Mouse (Mus musculus) erythroblast, embryonic 14.5 days (primary cell): ENCODE measurements around the gene Grin3b. TPM values are rescaled to one million over a fixed set of nuclear protein-coding genes. Genes with fewer than 3 reads are reported as not detected.
A peak's percentile ranks its signal among the peaks of the same experiment; 100 is the strongest.

Experiments
- H3K27me3 ChIP-seq: 2 replicates; pipeline ENCODE4 v1.6.1; 2012; ENCODE audit warnings: inconsistent platforms; ENCODE audit not compliant: control insufficient read depth
- H3K36me3 ChIP-seq: 2 replicates; pipeline ENCODE4 v1.6.1; 2012; ENCODE audit warnings: mild to moderate bottlenecking, inconsistent platforms; ENCODE audit not compliant: control insufficient read depth
- H3K4me1 ChIP-seq: 2 replicates; pipeline ENCODE4 v1.6.1; 2012; ENCODE audit warnings: inconsistent platforms; ENCODE audit not compliant: control insufficient read depth
- H3K4me3 ChIP-seq: replicated peaks from 2 replicates; pipeline ENCODE3; 2012; ENCODE audit warnings: moderate library complexity, mild to moderate bottlenecking, inconsistent platforms
- H3K9me3 ChIP-seq: 2 replicates; pipeline ENCODE4 v1.6.1; 2012; ENCODE audit warnings: low read length, inconsistent platforms, mixed read lengths; ENCODE audit not compliant: control insufficient read depth
- GATA1 ChIP-seq: IDR thresholded peaks from 2 replicates; pipeline ENCODE4 v1.6.1; 2012; ENCODE audit warnings: low read length, inconsistent platforms, mixed read lengths
- TAL1 ChIP-seq: IDR thresholded peaks from 3 replicates; pipeline ENCODE4 v1.6.1; 2012; ENCODE audit warnings: low read length, inconsistent platforms, mixed read lengths
- polyA plus RNA-seq: library from polyadenylated mRNA; stranded (reverse); fragments of >175 nt; gene quantifications from 2 replicates; pipeline ENCODE4 v1.2.3, GENCODE M21; 2012

The Grin3b gene
- polyA plus RNA-seq, 1 experiment = not detected

DNA sequence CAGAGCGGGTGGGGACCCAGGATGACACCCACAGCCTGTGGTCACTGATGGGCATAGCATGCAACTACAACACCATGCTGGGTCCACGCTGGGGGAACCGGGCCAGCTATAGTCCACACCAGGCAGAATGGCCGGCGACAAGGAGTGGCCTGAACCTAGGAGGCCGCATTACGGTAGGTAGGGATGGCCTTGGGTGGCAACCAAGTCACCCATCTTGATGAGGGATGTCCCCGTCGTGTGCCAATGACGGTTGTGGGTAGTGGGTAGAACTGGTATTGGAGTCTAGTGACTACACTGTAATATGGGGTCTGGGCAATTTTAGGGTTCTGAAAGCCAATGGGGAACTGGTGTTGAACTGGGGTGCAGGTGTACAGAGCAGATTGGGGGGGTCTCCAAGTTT, 46.4 kb downstream of the Grin3b start:
- Histone ChIP-seq H3K4me1 (peaks cover 76% of the 10 kb centered on the region), H3K36me3 (peaks cover 70% of the 10 kb centered on the region), H3K27me3 (peaks cover 20% of the 10 kb centered on the region), H3K4me3 (peak overlapping the region; percentile 65), H3K9me3 (peaks cover under 1% of the 10 kb centered on the region; the same call in 1 of the 2 replicates)
- TF ChIP-seq TAL1 = no peak
- no peak for TF ChIP-seq GATA1

DNA sequence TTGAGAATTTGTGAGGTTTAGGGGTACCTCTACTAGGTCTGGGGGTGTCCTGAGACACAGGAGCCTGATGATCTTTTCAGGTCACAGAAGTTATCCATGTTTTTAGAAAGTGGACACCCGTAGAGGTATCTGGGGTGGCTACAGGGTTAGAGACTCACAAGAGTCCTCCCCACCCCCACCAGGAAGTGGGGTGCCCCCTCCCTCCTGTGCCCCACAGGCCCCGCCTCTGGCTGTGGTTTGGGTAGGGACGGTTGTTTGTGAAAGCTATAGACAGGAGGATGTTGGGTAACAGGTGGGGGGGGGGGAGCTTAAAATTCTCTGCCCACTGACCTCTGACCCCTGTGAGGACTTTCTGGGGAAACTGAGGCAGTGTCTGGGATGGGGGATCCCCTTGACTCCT, 46.8 kb downstream of the Grin3b start:
- Histone ChIP-seq H3K36me3 (peaks cover 70% of the 10 kb centered on the region), H3K27me3 (peaks cover 20% of the 10 kb centered on the region), H3K4me1 (peaks cover 78% of the 10 kb centered on the region), H3K4me3 (peak overlapping the region; percentile 65), H3K9me3 (no peaks in the 10 kb centered on the region)
- TF ChIP-seq GATA1 (no peak), TAL1 (no peak)

DNA sequence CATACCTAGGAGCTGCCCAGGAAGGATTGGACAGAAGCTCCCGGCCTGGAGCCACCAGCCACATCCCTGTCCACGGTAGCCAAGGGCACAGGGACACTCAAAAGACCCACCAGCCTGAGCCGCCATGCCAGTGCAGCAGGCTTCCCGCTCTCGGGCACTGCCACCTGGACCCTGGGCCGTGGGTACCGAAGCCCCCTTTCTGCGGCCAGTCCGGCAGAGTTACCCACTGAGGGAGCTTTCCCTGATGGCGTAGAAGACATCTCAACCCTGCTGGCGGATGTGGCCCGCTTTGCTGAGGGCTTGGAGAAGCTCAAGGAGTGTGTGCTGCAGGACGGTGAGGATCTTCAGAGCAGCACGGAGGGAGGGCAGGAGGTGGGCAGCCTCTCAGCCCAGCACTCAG, 47.3 kb downstream of the Grin3b start:
- TF ChIP-seq GATA1 = no peak
- no peak for TF ChIP-seq TAL1
- peak overlapping the region; percentile 65 for H3K4me3 ChIP-seq
- peaks cover 78% of the 10 kb centered on the region for H3K4me1 ChIP-seq
- H3K9me3 ChIP-seq = no peaks in the 10 kb centered on the region
- peaks cover 20% of the 10 kb centered on the region for H3K27me3 ChIP-seq
- peaks cover 70% of the 10 kb centered on the region for H3K36me3 ChIP-seq

DNA sequence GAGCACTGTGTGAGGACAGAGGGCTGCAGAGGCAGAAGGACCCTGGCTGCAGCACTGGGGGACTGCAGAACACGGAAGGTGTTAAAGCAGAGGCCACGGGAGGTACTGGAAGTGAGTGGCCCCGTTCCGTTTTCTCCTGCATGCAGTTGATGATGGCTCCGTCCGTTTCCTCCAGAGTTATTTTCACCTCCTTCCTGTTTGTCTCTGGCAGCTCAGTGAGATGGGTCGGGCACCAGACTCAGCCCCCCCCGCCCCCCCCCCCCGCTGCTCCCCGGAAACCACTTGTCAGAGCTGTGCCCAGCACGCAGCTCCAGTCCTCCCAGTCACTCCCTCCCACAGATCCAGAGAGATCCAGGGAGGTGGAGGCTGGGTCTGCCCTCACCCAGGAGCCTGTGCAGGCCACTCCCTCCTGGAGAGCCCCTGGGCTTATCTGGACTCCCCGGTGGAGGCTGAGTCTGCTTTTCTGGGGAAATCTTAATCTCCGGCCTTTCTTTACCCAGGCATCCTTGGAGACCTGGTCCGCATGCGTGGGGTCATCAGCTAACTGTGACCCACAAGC, 48.3 kb downstream of the Grin3b start:
- TF ChIP-seq TAL1 = no peak
- TF ChIP-seq GATA1 = no peak
- H3K4me3 ChIP-seq = peak overlapping the region; percentile 47
- peaks cover 74% of the 10 kb centered on the region for H3K4me1 ChIP-seq
- peaks cover 62% of the 10 kb centered on the region for H3K36me3 ChIP-seq
- H3K9me3 ChIP-seq = no peaks in the 10 kb centered on the region
- peaks cover 15% of the 10 kb centered on the region for H3K27me3 ChIP-seq

DNA sequence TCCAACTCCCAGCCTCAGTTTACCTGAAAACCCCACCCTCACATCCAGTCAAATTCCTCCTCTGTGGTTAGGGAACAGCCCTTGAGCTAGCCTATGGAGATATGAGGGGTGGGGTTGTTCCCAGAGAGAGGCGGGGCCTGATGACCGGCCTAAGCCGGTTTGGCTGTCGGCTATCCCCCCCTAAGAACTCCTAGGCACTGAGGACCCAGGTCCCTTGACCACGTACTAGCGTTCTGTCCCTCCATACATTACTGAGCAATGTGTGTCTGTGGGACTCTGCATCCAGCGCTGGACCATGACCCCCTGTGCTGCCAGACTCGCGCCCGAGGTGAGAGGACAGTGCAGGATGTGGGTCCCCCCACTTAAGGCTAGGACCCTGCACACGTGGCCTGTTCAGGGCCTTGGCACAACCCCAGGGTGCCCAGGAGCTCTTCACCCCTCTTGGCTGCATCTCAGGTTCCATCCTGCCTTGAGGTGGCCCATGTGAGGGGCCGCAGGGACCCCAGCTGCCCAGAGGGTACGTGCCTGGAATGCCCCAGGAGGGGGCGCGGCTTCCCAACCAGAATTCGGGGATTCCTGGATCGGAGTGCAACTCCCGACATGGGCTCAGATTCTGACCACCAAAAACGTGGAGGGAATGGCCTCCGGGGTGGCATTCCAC, 49.1 kb downstream of the Grin3b start:
- H3K4me1 ChIP-seq = peaks cover 70% of the 10 kb centered on the region
- peaks cover 7% of the 10 kb centered on the region; the same call in 1 of the 2 replicates for H3K27me3 ChIP-seq
- no peaks in the 10 kb centered on the region for H3K9me3 ChIP-seq
- H3K36me3 ChIP-seq = peaks cover 59% of the 10 kb centered on the region
- peak overlapping the region; percentile 38 for H3K4me3 ChIP-seq
- TF ChIP-seq TAL1 (no peak), GATA1 (no peak)

DNA sequence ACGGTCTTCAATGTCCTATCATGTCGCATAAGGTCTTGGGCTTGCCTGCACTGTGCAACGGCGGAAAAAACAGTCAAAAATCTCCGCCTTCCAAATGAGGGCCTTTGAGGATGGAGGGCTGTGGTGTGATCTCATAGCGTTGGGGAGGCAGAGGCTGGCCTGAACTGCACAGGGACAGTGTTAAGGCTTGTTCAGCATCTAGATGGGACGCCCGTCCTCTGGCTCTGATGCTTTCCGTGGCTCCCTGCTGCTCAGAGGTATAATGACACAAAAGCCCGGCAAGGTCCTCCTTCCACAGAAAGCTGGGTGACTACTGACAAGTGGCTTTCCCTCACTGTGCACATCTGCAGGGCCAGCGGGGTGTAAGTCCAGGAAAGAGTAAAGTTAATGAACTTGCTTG, 49.7 kb downstream of the Grin3b start:
- no peaks in the 10 kb centered on the region for H3K9me3 ChIP-seq
- no peak overlapping the region for H3K4me3 ChIP-seq
- TF ChIP-seq TAL1 = no peak
- no peak for TF ChIP-seq GATA1
- peaks cover 70% of the 10 kb centered on the region for H3K4me1 ChIP-seq
- H3K27me3 ChIP-seq = peaks cover 3% of the 10 kb centered on the region; the same call in 1 of the 2 replicates
- H3K36me3 ChIP-seq = peaks cover 56% of the 10 kb centered on the region

DNA sequence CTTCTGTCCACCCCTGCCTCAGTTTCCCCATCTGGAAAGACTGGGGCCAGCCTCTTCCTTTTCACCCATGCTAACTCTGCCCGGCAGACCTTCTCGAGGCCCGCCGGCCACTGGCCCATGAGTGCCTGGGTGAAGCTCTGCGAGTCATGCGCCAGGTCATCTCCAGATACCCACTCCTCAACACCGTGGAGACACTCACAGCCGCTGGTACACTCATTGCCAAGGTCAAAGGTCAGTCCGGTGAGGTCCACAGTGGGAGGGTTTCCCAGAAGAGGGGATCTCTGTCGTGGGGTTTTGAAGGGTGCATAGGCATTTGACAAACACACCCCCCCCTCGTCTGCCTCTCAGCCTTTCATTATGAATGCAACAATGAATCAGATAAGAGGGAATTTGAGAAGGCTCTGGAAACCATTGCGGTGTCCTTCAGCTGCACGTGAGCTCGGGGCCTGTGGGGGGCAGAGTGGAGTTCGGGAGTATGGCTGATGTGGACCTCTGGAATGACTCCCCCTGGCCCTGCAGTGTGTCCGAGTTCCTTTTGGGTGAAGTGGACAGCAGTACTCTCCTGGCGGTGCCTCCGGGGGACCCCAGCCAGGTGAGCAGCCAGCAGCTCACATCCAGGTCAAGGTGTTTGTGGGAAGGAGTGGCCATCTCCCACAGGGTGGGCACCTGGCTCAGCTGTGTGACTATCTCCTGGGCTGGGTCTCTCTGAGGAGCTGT, 50.2 kb downstream of the Grin3b start:
- TF ChIP-seq TAL1 (no peak), GATA1 (no peak)
- Histone ChIP-seq H3K27me3 (peaks cover 3% of the 10 kb centered on the region; the same call in 1 of the 2 replicates), H3K4me3 (no peak overlapping the region), H3K9me3 (no peaks in the 10 kb centered on the region), H3K36me3 (peaks cover 51% of the 10 kb centered on the region), H3K4me1 (peaks cover 70% of the 10 kb centered on the region)

DNA sequence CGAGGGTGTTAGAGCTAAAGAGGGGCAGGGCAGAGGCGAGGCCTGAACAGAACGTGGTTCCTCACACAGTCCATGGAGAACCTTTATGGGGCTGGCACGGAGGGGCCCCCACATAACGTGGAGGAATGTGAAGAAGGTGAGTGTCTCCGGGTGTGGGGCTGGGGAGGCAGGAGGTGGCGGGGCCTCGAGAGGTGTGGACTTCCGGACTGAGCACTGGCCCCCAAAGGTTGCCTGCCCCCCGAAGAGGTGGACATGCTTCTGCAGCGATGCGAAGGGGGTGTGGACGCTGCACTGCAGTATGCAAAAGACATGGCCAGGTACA, 50.8 kb downstream of the Grin3b start:
- peaks cover 70% of the 10 kb centered on the region for H3K4me1 ChIP-seq
- H3K4me3 ChIP-seq = no peak overlapping the region
- no peak for TF ChIP-seq TAL1
- no peak for TF ChIP-seq GATA1
- peaks cover 3% of the 10 kb centered on the region; the same call in 1 of the 2 replicates for H3K27me3 ChIP-seq
- H3K9me3 ChIP-seq = no peaks in the 10 kb centered on the region
- H3K36me3 ChIP-seq = peaks cover 51% of the 10 kb centered on the region

DNA sequence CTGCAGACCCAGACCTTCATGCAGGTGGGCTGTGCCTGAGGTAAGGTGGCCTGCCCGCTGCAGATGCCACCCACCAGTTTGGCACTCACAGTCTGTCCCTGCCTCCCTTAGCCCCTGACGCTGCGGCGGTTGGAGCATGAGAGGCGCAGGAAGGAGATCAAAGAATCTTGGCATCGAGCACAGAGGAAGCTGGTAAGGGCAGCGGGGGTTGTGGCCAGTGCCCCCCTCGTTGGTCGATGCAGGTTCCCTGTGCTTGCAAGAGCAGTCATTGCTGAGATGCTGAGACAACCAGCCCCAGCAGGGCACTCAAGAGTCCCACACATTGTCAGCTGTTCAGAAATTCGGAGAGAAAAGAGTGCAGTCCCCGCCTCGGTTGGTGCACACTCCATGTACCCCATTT, 51.6 kb downstream of the Grin3b start:
- TF ChIP-seq TAL1 = no peak
- TF ChIP-seq GATA1 = no peak
- H3K27me3 ChIP-seq = peaks cover 3% of the 10 kb centered on the region; the same call in 1 of the 2 replicates
- no peak overlapping the region for H3K4me3 ChIP-seq
- no peaks in the 10 kb centered on the region for H3K9me3 ChIP-seq
- H3K36me3 ChIP-seq = peaks cover 57% of the 10 kb centered on the region
- peaks cover 69% of the 10 kb centered on the region for H3K4me1 ChIP-seq
